Mouse (Mus musculus): ENCODE measurements around the gene Sdhaf2. TPM values are rescaled to one million over a fixed set of nuclear protein-coding genes. Genes with fewer than 3 reads are reported as not detected.

Gene Sdhaf2
- polyA plus RNA-seq (2014; fragmentation: Illumina TruSeq; extraction: RNeasy Lipid Tissue Mini Kit (QIAGEN cat#74804); ENCODE audit: low read depth, low replicate concordance): 69.1 TPM

DNA sequence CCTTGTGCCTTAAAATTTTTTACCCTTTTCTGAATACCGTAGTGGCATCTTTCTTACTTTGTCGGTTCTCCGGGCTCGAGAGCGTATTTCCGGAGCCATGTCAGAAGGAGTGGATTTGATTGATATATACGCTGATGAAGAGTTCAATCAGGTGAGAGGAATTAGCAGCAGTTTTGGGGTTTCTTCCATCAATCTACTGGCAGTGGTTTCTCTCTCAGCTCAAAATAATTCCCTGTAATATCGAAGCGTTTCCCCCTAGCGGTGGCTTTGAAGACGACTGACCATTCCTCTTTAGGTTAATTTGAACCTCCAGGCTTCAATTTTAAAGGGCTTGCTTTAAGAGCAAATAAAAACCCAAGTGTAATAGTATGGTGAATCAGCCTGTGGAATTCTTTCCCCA, at the start of gene Sdhaf2:
Gene Sdhaf2 (minus strand): TSS at position 233 of the 400 bp plus-strand sequence.

DNA sequence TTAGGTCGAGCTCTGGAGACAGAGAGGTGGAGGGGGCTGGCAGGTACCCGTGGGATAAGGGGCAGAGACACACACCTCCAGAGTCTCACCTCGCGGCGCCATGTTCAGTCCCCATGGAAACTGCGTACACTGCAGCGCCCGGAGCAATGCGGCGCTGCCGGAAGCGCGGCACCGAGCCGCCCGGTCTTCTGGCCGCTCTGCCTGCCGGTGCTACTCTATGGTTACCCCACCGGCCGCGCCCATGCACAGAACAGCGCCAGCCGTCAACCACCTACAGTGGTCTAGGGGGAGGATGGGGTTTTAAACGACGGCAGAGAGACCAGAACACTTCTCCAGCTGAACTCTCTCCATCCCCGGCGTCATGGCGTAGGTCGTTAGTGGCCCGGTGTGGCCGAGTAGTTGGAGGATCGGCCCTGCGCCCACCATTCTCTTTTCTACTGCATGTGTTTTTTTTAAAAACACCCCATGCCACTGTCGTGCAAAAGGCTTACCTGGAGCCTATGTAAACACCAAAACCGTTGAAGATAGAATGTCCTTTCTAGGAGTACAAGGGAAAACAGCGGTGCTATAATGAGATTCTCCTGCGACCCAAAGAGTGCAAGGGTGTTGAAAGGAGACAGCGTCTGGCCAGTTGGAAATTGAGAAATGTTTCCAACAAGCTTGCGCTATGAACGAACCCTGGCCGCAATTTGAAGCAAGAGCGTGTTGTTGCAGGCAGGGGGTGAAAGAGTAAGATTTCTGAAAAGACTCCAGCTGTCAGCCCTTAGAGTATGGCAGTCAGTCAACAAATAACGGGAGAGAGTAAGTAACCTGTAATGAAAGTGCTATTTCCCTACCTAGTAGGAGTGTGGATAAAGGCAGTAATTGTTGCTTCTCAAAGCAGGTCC, 29.9 kb upstream of the Sdhaf2 start, which contains the start of gene Tmem216:
Gene Tmem216 (minus strand): TSS at position 615 of the 887 bp plus-strand sequence.

DNA sequence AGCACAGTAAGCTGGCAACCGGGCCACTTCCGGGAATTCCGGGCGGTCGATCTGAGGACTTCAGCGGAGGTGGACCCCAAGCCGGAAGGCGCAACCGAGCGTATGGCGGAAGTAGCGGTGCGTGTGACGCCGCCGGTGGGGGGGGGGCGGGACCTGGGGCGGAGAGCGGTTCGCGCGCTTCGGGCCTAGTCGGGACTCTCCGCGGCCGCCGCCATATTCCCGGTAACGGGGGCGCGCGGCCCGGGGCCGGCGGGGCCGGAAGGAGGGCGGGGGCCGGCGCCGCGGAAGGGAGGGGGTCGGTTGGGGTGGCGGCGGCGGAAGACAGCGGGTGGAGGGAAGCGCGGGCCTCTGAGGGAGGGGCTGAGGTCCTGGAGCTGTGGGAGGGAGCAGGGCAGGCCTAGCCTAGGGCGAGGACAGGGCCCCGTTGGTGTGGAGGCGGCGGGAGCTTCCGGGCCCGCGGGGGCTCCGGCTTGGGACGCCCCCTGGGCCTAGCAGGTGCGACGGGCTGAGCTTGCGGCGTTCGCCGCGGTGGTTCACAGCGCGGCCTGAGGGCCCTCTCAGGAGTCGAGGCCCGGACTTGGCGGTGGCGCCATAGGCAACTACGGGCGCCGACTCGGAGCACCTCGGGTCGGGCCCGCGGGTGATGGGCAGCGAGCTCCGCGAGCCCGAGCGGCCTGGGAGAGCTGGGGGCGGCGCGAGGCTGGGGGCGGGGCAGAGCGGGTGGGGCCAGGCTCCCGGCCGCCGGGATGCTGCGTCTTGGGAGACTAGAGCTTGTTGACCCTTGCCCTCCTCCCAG, 638 bp downstream of the Sdhaf2 start, which contains the start of gene Cpsf7:
Gene Cpsf7 (plus strand): TSS at position 161 of the 796 bp plus-strand sequence.

DNA sequence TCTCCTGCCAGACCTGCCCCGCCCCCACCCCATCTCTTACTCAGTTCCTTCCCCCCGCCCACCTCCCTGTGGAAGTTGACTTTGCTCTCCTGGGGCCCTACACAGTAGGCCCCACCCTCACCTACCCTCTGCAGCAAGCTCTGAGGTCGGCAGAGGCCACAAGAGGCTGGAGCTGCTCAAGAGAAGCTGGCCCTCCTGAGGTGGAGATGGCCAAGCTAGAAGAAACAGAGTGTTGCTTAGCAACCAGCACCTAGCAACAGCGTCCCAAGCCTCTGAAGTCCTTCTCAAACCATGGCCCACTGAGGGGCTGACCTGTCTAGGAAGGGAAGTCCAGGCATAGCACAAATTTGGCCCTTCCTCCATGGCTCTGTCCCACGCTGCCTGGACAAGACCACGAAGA, 43.2 kb downstream of the Sdhaf2 start, which contains the start of gene Ppp1r32:
Gene Ppp1r32 (minus strand): TSS at position 226 of the 400 bp plus-strand sequence.

DNA sequence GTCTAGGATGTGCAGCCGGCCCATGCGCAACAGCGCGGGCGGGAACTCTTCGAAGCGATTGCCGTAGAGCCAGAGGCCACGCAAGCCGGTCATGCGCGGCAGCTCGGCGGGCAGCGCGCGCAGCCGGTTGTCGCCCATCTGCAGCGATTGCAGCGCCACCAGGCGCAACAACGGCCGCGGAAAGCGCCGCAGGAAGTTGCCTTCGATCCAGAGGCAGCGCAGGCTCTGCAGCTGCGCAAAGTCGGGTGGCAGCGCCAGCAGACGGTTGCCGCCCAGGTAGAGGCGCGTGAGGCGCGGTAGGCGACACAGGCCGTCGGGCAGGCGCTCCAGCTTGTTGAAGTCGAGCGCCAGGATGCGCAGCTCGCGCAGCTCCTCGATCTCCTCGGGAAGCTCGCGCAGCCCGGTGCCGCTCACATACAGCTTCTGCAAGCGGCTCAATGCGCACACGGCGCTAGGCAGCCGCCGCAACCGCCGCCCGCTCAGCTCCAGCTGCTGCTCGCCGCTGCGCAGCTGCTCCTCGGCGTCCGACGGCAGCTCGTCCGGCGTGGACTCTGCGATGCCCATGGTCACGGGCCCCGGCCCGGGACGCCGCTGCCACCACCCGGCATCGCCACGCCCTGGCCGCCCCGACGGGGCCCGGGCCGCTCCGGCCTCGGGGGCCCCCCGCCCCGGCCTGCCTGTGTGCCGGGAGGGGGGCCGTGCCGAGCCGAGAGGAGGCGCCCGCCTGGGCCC, 69.0 kb downstream of the Sdhaf2 start, which contains the start of gene Lrrc10b:
Gene Lrrc10b (minus strand): TSS at position 722 of the 732 bp plus-strand sequence.

Other genes with a start within 250 kb of the Sdhaf2 start
- 2.4 TPM for gene Dagla, start 221.3 kb downstream of the Sdhaf2 start, polyA plus RNA-seq (2014; fragmentation: Illumina TruSeq; extraction: RNeasy Lipid Tissue Mini Kit (QIAGEN cat#74804); ENCODE audit: low read depth, low replicate concordance)
- gene Syt7, start 137.1 kb downstream of the Sdhaf2 start, polyA plus RNA-seq (2014; fragmentation: Illumina TruSeq; extraction: RNeasy Lipid Tissue Mini Kit (QIAGEN cat#74804); ENCODE audit: low read depth, low replicate concordance): 22.8 TPM
- gene Lrrc10b, start 68.7 kb downstream of the Sdhaf2 start, polyA plus RNA-seq (2014; fragmentation: Illumina TruSeq; extraction: RNeasy Lipid Tissue Mini Kit (QIAGEN cat#74804); ENCODE audit: low read depth, low replicate concordance): 0.34 TPM
- gene Ppp1r32, start 43.2 kb downstream of the Sdhaf2 start, polyA plus RNA-seq (2014; fragmentation: Illumina TruSeq; extraction: RNeasy Lipid Tissue Mini Kit (QIAGEN cat#74804); ENCODE audit: low read depth, low replicate concordance): not detected
- gene Cpsf7, start 876 bp downstream of the Sdhaf2 start, polyA plus RNA-seq (2014; fragmentation: Illumina TruSeq; extraction: RNeasy Lipid Tissue Mini Kit (QIAGEN cat#74804); ENCODE audit: low read depth, low replicate concordance): 37.0 TPM
- 7.0 TPM for gene Tmem216, start 30.1 kb upstream of the Sdhaf2 start, polyA plus RNA-seq (2014; fragmentation: Illumina TruSeq; extraction: RNeasy Lipid Tissue Mini Kit (QIAGEN cat#74804); ENCODE audit: low read depth, low replicate concordance)
- 14.1 TPM for gene Cyb561a3, start 51.0 kb upstream of the Sdhaf2 start, polyA plus RNA-seq (2014; fragmentation: Illumina TruSeq; extraction: RNeasy Lipid Tissue Mini Kit (QIAGEN cat#74804); ENCODE audit: low read depth, low replicate concordance)
- 4.0 TPM for gene Tmem138, start 51.2 kb upstream of the Sdhaf2 start, polyA plus RNA-seq (2014; fragmentation: Illumina TruSeq; extraction: RNeasy Lipid Tissue Mini Kit (QIAGEN cat#74804); ENCODE audit: low read depth, low replicate concordance)
- 142 TPM for gene Ddb1, start 79.2 kb upstream of the Sdhaf2 start, polyA plus RNA-seq (2014; fragmentation: Illumina TruSeq; extraction: RNeasy Lipid Tissue Mini Kit (QIAGEN cat#74804); ENCODE audit: low read depth, low replicate concordance)
- 6.9 TPM for gene Tkfc, start 79.5 kb upstream of the Sdhaf2 start, polyA plus RNA-seq (2014; fragmentation: Illumina TruSeq; extraction: RNeasy Lipid Tissue Mini Kit (QIAGEN cat#74804); ENCODE audit: low read depth, low replicate concordance)
- not detected for gene Vwce, start 108.1 kb upstream of the Sdhaf2 start, polyA plus RNA-seq (2014; fragmentation: Illumina TruSeq; extraction: RNeasy Lipid Tissue Mini Kit (QIAGEN cat#74804); ENCODE audit: low read depth, low replicate concordance)
- gene Pga5, start 151.9 kb upstream of the Sdhaf2 start, polyA plus RNA-seq (2014; fragmentation: Illumina TruSeq; extraction: RNeasy Lipid Tissue Mini Kit (QIAGEN cat#74804); ENCODE audit: low read depth, low replicate concordance): not detected
- 25.9 TPM for gene Vps37c, start 162.6 kb upstream of the Sdhaf2 start, polyA plus RNA-seq (2014; fragmentation: Illumina TruSeq; extraction: RNeasy Lipid Tissue Mini Kit (QIAGEN cat#74804); ENCODE audit: low read depth, low replicate concordance)
- gene Cd5, start 212.9 kb upstream of the Sdhaf2 start, polyA plus RNA-seq (2014; fragmentation: Illumina TruSeq; extraction: RNeasy Lipid Tissue Mini Kit (QIAGEN cat#74804); ENCODE audit: low read depth, low replicate concordance): not detected